Mouse (Mus musculus): Measurements from ENCODE around the gene Arhgap5.

DNA sequence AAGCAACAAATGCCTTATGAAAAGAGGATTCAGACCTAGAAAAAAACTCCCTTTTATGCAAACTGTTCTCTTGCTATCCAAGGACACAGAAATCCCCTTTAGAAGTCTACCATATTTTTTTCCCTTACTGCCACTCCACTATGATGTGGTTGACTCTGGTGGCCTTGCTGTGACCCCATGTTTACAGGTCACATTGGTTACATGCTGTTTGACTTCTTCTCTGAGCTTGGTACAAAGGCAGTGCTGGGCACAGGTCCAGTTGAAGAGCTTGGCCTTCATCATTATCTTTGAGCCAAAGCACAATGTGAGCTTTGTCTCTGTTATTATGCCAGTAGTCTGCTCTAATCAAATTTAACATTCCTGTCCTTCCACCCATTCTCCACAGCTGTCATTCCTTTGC, 39.2 kb upstream of the Arhgap5 start:
- TF ChIP-seq POLR2A (IDR thresholded peaks at IDR 0.05; ENCODE audit: low read depth, low read length) (no peak), CTCF (IDR thresholded peaks at IDR 0.05; ENCODE audit: borderline replicate concordance, insufficient read depth, low read length) (no peak)

Data from embryonic fibroblast, embryonic 13.5 days (primary cell).